Mouse (Mus musculus) kidney, adult 18-20 months (tissue): ENCODE measurements around the gene Serpina3i.

ENCODE experiments used
- DNase-seq: peaks from one replicate; pipeline ENCODE4 v3.0.0; 2021

Serpina3i gene

DNA sequence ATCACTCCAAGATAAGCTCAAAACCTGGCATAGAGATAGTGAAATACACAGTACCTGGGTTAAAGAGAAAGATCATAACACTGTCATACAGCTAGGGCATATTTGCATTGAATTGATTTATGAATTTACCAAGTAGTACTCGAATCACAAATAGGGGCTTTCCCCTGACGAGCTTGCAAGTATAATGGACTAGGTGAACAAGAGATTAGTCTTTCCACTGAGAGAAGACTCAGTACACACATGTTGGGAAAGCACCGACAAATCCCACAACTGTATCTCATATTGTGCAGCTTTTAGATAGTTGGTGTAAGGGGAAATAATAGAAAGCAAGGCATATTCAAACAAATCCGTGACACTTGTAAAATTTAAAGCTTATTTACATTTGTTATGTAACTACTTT, 43.1 kb downstream of the Serpina3i start:
- DNase-seq: no peak

DNA sequence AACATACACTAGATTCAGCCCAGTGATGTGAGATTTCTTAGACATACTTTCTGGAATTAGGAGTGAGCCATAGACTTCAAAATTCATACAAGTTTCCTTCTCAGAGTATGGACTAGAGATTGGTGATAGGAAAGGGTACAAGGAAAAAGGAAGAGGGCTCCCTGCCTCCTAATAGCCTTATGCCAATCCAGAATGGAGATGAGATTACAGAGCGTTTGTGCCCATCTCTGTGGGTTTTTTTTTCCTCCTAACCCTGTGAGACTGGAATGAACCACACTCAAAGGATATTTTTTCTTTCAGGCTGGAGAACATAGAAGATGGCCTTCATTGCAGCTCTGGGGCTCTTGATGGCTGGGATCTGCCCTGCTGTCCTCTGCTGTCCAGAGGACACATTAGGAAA, 51.3 kb downstream of the Serpina3i start, which contains the start of gene Serpina3j:
Gene Serpina3j, plus strand, starts transcription at position 301 of the 400 bp plus-strand sequence.
- no peak for DNase-seq
